Mouse (Mus musculus) embryo, embryonic 9.5 days (tissue): Measurements from ENCODE around the gene Wnt10b.
"Not testable (repeated sequence)": the region's sequence is repeated elsewhere in the genome, so short reads cannot be mapped to it uniquely, and the experiment has no call there.

Experiments used
- DNase-seq: peaks from one replicate; pipeline ENCODE4 v3.0.0-alpha.2; 2017; ENCODE audit errors: extremely low spot score

Gene Wnt10b

GRCm38 (mm10) chr15:98777762-98778161 lies at the start of gene Wnt10b:
Wnt10b (minus strand) TSS chr15:98778150.
- no peak for DNase-seq

DNA sequence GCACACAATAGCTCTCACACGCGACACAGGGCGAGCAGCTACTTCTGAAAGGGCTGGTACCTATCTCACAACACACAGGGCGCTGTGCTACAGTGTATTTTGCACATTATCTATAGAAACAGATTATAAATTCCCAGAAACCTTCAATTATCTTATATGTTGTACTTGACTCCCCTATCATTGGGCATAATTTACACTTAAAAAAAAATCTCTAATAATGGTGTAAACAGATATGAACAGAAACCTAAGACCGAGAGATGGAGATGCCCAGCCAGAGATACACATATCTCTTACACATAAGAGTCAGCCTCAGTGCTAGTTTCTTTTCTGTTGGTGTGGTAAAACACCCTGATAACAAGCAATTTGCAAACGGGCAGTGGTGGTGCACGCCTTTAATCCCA lies 49.7 kb upstream of the Wnt10b start:
- DNase-seq = no peak

GRCm38 (mm10) chr15:98823434-98823833 lies 45.5 kb upstream of the Wnt10b start:
- no peak for DNase-seq

DNA sequence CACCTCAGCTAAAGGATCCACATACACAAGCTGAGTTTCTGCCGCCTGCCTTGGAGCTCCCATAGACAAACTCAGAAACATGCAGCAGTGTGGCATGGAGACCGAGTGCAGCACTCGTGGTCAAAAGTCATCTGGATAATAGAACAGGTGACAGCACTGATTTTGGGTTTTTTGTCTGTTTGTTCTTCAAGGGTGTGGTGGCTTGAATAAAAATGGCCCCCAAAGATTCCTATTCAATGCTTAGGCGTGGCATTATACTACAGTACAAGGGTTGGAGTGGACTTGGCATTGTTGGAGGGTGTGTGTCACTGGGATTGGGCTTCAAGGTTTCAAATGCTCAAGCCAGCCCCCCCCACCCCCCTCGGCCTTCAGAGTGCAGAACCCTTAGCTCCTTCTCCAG lies 44.2 kb upstream of the Wnt10b start:
- DNase-seq = no peak

GRCm38 (mm10) chr15:98821403-98821802 lies 43.5 kb upstream of the Wnt10b start:
- peak; percentile 38 for DNase-seq

DNA sequence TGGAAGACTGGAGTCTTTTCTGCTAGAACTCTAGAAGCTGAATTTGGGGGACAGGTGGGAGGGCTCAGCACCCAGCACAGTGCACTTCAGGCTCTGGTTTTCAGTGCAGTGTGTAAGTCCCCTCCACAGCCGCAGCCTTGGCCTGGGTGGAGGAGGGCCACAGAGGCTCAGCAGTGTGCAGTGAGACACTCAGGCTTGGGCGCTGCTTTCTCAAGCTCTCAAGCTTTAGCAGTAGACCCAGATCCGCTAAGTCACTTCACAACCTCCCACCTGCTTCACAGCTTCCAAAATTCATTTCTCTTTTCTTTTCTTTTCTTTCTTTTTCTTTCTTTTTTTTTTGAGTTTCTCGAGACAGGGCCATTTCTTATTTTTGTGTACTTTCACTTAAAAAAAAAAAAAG lies 43.0 kb upstream of the Wnt10b start:
- no peak for DNase-seq

- DNase-seq = no peak
These were observed 40.2 kb upstream of the Wnt10b start for GRCm38 (mm10) chr15:98818171-98818570.

GRCm38 (mm10) chr15:98812741-98813424 lies 34.9 kb upstream of the Wnt10b start:
- DNase-seq = no peak

DNA sequence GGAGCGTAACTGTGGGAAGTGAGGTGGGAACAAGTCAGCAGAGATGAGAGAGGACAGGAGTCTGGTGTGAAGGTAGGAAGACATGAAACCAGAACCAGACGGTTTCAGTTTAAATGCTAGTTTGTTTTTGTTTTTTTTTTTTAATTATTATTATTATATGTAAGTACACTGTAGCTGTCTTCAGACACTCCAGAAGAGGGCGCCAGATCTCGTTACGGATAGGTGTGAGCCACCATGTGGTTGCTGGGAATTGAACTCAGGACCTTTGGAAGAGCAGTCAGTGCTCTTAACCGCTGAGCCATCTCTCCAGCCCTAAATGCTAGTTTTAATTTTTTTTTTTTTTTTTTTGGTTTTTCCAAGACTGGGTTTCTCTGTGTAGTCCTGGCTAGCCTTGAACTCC lies 32.3 kb upstream of the Wnt10b start:
- DNase-seq = not testable (repeated sequence)

DNA sequence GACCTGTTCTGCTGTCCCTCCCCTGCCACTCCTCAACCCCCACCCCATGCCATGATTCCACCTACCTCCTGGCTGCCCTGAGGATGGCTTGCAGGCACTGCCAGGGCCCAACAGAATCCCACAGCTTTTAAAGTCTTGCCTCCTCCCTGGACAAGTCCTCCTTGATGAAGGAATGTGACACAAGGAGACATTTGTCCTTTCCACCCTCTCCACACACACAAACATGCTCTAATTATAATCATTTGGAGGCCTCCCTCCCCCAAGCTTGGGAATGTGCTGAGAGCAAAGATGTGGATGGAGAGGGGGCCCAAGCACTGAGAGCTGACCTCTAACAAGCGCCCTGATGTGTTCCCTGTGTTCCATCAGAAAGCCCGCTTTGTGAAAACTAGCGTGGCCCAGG lies 31.4 kb upstream of the Wnt10b start, which contains the start of gene Ddn:
Ddn (minus strand) TSS at position 101 of the 400 bp plus-strand sequence.
- DNase-seq = no peak

DNA sequence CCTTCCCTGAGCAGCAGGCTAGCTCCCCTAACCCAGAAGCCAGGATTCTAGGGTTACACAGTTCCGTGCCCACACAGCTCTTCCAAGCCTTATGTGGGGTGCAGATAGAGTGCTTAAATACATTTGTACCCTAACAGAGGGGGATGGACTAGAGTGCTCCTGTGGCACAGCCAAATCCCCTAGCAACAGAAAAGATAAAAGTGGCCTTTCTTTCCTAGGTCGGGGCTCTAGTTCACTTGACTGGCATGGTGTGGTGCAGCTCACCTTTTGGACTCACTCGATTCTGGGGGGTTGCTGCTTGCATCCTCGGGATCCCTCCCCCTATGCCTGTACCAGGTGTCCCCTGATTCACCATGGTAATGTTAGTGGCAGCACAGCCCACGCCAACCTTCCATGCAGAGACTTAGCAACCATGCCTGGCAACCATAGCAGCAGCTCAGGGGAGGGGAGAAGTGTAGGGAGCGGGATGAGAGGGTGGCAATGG lies 30.7 kb upstream of the Wnt10b start:
- DNase-seq = no peak

DNA sequence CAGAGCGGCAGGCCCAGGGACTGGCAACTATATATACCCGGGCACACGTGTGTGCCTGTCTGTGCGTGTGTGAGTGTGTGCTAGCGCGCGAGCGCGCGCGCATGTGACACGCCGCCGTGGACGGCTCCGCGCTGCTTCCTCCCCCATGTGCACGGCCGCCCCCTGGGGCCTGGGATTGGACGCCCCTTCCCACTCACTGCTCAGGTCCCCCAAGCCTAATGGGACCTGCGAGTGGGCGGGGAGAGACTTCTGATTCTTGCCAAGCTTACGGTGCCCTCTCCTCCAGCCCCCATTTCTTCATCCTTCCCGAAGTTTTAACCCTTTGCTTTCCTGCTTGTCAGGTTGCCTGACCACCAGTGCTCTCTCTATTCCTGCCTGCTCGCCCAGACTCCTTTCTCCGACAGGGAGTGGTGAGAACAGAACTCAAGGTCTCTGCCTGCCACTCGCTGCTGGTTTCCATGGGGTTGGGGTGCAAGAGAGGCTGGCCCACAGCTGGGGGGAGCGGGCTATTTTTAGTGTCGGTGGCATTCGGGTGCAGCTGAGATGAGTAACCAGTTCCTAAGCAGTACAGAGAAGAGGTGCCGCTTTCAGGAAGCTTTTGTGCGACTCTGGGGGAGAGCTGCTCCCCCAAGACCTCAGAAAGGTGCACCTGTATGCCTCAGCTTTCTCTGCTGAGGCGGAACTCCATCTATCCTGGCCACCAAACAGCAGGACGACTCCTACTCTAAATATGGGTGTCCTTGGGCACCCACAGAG lies 30.1 kb upstream of the Wnt10b start:
- DNase-seq = no peak

DNA sequence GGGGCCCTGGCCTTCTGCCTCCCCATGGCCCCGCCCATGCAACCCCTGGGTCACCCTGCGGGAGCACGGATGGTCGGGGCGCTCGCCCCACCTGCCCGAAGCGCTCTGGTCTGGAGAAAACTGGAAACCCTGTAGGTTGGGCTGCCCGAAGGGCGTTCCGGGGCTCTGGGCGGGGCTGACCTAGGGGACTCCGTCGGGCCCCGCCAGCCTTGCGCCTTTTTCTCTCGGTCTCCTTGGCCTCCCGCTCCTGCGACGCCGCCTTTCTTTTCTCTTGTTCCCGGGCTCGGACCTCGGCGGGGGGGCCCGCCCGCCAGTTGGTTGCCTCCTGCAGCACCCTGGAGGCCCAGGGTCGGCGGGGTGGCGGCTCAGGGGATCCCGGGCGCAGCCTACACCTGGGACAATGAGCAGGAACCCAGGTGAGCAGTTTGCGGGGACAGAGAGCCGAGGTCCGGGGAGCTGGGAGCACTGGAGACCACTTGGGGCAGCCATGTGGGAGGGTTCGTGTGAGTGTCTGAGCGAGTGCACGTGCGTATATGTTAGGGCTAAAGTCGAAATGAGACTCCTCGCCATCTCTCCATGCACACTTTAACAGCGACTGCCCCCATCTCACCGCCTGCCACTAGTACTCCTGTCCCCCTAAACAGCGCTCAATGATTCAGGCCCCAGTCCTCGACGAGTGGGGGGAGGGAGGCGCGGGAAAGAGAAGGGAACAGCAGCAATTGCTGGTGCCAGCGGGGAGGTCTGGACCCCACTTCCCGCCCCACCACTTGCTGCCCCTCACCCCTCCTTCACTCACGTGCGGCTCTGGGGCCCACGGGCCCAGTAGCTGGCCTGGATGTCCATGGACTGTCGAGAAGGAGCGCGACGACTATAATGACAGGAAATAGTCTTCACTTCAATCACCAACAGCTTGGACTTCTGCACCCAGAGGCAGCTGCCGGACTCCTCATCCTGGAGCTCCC lies 29.1 kb upstream of the Wnt10b start:
- peak; percentile 53 for DNase-seq

DNA sequence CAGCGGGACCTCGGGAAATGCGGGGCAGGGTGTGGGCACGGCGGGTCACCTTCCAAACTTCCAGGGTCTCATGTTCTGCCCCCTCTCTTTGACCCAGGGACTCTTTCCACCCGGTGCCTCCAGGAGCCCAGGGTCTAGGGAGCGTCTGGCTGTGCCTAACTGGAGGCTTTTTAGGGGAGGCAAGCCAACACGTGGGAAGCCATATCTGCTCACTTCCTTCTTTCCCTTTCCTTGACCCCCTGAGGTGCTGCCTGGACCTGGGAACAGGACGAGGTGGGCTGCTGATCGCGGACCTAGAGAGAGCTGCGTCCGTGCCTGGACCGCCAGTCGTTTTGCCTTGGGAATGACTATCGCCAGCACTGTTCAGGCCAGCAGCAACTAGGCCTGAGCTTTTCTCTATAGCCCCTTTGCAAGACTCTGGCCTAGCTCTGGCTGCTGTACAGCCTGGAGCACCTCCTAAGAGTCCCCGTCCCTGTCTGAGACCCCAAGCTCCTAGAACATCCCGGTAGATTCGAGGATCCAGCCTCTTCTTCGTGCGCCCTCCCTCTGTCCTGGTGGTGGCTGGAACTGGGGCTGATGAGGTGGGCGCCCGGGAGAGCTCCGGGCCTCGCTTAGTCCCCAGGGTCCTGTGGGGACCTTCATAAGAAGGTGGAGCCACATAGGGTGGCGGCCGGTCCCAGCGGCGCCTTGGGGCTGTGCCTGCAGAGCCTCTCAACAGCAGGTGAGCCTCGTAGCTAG lies 28.3 kb upstream of the Wnt10b start:
- DNase-seq = no peak

DNA sequence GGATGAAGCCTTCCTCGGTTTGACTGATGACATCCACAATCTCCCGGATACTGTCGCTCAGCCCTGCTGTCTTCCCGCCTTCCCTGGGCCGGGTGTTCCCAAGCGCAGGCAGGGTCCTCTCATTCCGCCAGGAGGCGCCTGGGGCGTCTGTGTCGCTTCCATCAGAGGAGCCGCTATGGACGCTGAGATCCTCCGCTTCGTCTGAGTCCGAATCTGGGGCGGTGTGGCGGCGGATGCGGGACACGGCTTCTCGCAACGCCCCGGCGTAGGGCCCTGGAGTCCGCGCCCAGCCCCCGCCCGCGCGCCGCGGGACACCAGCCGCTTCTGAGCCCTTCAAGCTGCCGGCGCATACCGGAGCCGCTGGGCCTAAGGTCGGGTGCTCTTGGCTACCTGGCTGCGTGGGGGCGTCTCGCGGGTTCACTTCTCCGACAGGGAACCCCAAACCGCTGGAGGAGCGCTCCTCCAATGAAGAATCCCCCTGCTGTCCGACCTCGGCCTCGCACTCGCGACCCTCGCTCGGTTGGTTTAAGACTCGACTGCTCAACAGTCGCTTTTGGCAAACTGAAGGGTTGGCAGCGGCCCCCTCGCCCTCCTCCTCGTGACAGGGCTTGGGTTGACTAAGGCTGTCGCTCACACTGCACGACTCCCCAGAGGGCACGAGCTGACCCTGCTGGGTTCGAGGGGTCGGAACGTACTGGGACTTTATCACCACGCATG lies 27.5 kb upstream of the Wnt10b start:
- DNase-seq = peak; percentile 79

DNA sequence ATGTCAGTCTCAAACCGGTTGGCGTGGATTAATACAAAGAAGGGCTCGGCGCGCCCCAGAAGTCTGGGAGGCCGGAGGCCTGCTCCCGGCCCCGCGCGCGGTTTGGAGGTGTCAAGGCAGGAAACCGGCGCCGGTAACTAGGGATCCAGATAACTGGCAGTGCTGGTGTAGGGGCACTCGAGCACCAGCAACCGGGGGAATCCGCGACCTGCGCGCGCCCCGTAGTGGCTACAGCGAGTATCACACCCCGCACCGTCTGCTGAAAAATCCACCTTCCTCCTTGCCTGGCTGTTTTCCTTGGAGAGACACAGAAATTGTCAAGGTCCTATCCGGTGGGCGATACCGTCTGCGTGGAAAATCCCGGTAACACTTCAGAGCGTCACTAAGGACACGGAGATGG lies 26.1 kb upstream of the Wnt10b start:
- DNase-seq = peak; percentile 90

GRCm38 (mm10) chr15:98802926-98803325 lies 25.0 kb upstream of the Wnt10b start:
- no peak for DNase-seq

- DNase-seq = peak; percentile 90
These were observed 21.4 kb upstream of the Wnt10b start for GRCm38 (mm10) chr15:98799396-98799795.

DNA sequence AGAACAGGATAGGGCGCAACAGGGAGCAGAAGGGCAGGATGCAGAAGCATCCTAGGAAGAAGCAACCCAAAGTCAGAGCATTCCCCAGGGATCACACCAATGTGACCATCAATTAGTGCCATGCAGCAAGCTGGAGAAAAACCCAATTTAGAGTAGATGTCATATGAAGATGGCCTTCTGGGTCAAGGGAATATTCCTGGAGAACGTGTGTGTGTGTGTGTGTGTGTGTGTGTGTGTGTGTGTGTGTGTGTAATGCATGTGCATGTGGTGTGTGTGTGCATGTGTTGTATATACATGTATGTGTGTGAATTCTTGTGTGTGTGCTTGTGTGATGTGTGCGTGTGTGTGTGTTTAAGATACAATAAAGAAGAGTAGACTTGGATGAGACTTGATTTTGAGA lies 21.0 kb upstream of the Wnt10b start:
- no peak for DNase-seq

- DNase-seq = peak; percentile 88
These were observed 20.0 kb upstream of the Wnt10b start for GRCm38 (mm10) chr15:98797835-98798492.
